8 mouse cellular contexts compared by ENCODE assay signal in genomic region chr2:121441800-121442199, GRCm38 (mm10). TPM values are rescaled to one million over a fixed set of nuclear protein-coding genes. Genes with fewer than 3 reads are reported as not detected.
DNase-seq lines count a peak whose midpoint lies in the region; ATAC-seq and TF ChIP-seq lines count a peak whose summit lies in the region.

No protein-coding gene starts in this region.

- TF ChIP-seq EP300 in CH12.LX (IDR thresholded peaks at IDR 0.05; ENCODE audit: low read length) = peak; percentile 88
- TF ChIP-seq EP300 in heart, postnatal 0 days (IDR thresholded peaks at IDR 0.05; ENCODE audit: low read depth) = no peak

- in situ Hi-C loops in CH12.LX (cut with MboI; ENCODE audit: low pct_ligation_motif_present, low pct_unique_long_range_greater_than_20kb, low sequenced_read_pairs) = no loop called here

- TF ChIP-seq CTCF in CH12.LX (conservative IDR thresholded peaks at IDR 0.05 in 1 of 2, IDR thresholded peaks at IDR 0.05 in 1 of 2; ENCODE audit: low read depth in 2 of 2, low read length in 2 of 2) = no peak
- no peak for TF ChIP-seq CTCF in heart, postnatal 0 days (IDR thresholded peaks at IDR 0.05; ENCODE audit: low read depth)

- no peak overlapping the region for H3K9ac ChIP-seq in CH12.LX (ENCODE audit: insufficient read depth, low read depth)
- H3K9ac ChIP-seq in heart, postnatal 0 days (replicated peaks; ENCODE audit: low read depth, low read length) = 0 out of 2 replicates have a peak overlapping the region, but pooled peaks have one; percentile 10

- H3K4me1 ChIP-seq in heart, embryonic 10.5 days = peaks cover 21% of the 10 kb centered on the region
- peaks cover 6 to 30% of the 10 kb centered on the region in 2 experiments for H3K4me1 ChIP-seq in CH12.LX (ENCODE audit: control insufficient read depth in 1 of 2, insufficient read depth in 2 of 2)
- H3K4me1 ChIP-seq in heart, postnatal 0 days (ENCODE audit: control insufficient read depth, insufficient read depth) = peaks cover 13% of the 10 kb centered on the region
- H3K4me1 ChIP-seq in midbrain, embryonic 10.5 days = peaks cover 18% of the 10 kb centered on the region

- peak overlapping the region; percentile 70 for H3K4me3 ChIP-seq in heart, embryonic 10.5 days
- H3K4me3 ChIP-seq in CH12.LX (replicated peaks in 1 of 3; ENCODE audit: low read depth in 2 of 3, low read length in 2 of 3, poor library complexity in 1 of 3) = peak overlapping the region in 1 of 3 experiments; percentile 25
- H3K4me3 ChIP-seq in heart, postnatal 0 days (ENCODE audit: low read depth, low read length) = peak overlapping the region; percentile 51
- peak overlapping the region; percentile 57 for H3K4me3 ChIP-seq in midbrain, embryonic 10.5 days

- H3K4me2 ChIP-seq in CH12.LX (ENCODE audit: insufficient read depth, low read depth, poor library complexity, severe bottlenecking) = peak overlapping the region; percentile 90
- peak overlapping the region; percentile 88 for H3K4me2 ChIP-seq in heart, postnatal 0 days (ENCODE audit: low read depth, low read length)

- peaks cover 28% of the 10 kb centered on the region for H3K36me3 ChIP-seq in heart, embryonic 10.5 days
- H3K36me3 ChIP-seq in CH12.LX (replicated peaks in 1 of 2; ENCODE audit: control insufficient read depth in 1 of 2, insufficient read depth in 1 of 2, low read length in 1 of 2) = peaks cover 21 to 29% of the 10 kb centered on the region in 2 experiments
- H3K36me3 ChIP-seq in heart, postnatal 0 days (replicated peaks; ENCODE audit: control insufficient read depth, insufficient read depth, low read length) = peaks cover 31% of the 10 kb centered on the region
- H3K36me3 ChIP-seq in midbrain, embryonic 10.5 days = peaks cover 34% of the 10 kb centered on the region

- intact Hi-C loops in left cerebral cortex, postnatal 10 days (cut with DNase I) = no loop called here

- H3K9me3 ChIP-seq in heart, embryonic 10.5 days = no peaks in the 10 kb centered on the region
- H3K9me3 ChIP-seq in CH12.LX (replicated peaks; ENCODE audit: low read length) = no peaks in the 10 kb centered on the region
- H3K9me3 ChIP-seq in heart, postnatal 0 days (replicated peaks; ENCODE audit: control insufficient read depth, low read length) = no peaks in the 10 kb centered on the region
- H3K9me3 ChIP-seq in midbrain, embryonic 10.5 days (replicated peaks) = no peaks in the 10 kb centered on the region

- peaks cover 15% of the 10 kb centered on the region for H3K27me3 ChIP-seq in heart, embryonic 10.5 days (ENCODE audit: insufficient read depth, poor library complexity, severe bottlenecking)
- H3K27me3 ChIP-seq in CH12.LX (replicated peaks) = peaks cover 28% of the 10 kb centered on the region
- H3K27me3 ChIP-seq in heart, postnatal 0 days (ENCODE audit: control insufficient read depth, insufficient read depth, low read length) = no peaks in the 10 kb centered on the region
- peaks cover 45% of the 10 kb centered on the region for H3K27me3 ChIP-seq in midbrain, embryonic 10.5 days (ENCODE audit: low read depth, poor library complexity, severe bottlenecking)

- ATAC-seq in heart, postnatal 0 days (ENCODE audit: insufficient read depth, low read depth) = peak; percentile 24; the same call in 1 of the 2 replicates

- 10% methylated on average over 11 of the region's 11 CpGs for WGBS in heart, embryonic 10.5 days
- WGBS in heart, postnatal 0 days = 16% methylated on average over 11 of the region's 11 CpGs
- WGBS in midbrain, embryonic 10.5 days = 11% methylated on average over 11 of the region's 11 CpGs

- H3K79me2 ChIP-seq in CH12.LX (replicated peaks; ENCODE audit: control insufficient read depth, extremely low read depth, insufficient read depth, poor library complexity, severe bottlenecking) = no peaks in the 10 kb centered on the region

- H3K27ac ChIP-seq in heart, embryonic 10.5 days = peak overlapping the region; percentile 38
- no peak overlapping the region for H3K27ac ChIP-seq in CH12.LX (ENCODE audit: insufficient read depth, low read depth)
- no peak overlapping the region for H3K27ac ChIP-seq in heart, postnatal 0 days (ENCODE audit: low read depth)
- no peak overlapping the region for H3K27ac ChIP-seq in midbrain, embryonic 10.5 days (replicated peaks)

- peak; percentile 57 for DNase-seq in heart, embryonic 10.5 days (ENCODE audit: low spot score)
- no peak for DNase-seq in heart, postnatal 4 days
- peak; percentile 95 for DNase-seq in CH12.LX (ENCODE audit: extremely low read depth)
- DNase-seq in heart, postnatal 0 days (ENCODE audit: low spot score) = no peak
- no peak for DNase-seq in midbrain, embryonic 10.5 days (ENCODE audit: low spot score)
- DNase-seq in right cerebral cortex, adult 18-20 months = no peak
- DNase-seq in left cerebral cortex, postnatal 10 days (ENCODE audit: extremely low spot score in 1 of 2, low spot score in 2 of 2) = no peak
- DNase-seq in adrenal gland, postnatal 4 days (ENCODE audit: low spot score in 2 of 2) = no peak

- dilution Hi-C loops in CH12.LX (cut with MboI; ENCODE audit: extremely low pct_ligation_motif_present, extremely low pct_unique_long_range_greater_than_20kb, low sequenced_read_pairs) = no loop called here

- TF ChIP-seq RAD21 in CH12.LX (IDR thresholded peaks at IDR 0.05; ENCODE audit: low read depth, low read length) = no peak

- 0 out of 2 replicates have a peak, but pooled peaks have one; percentile 32 for TF ChIP-seq POLR2A in CH12.LX (IDR thresholded peaks at IDR 0.05; ENCODE audit: low read depth, low read length)

TF ChIP-seq in CH12.LX, 34 proteins besides CTCF, POLR2A, EP300 and RAD21 (continues in another document):
- peak; percentile 90 for TF ChIP-seq IRF4 (IDR thresholded peaks at IDR 0.05; ENCODE audit: low read depth, low read length)
- TF ChIP-seq ZMIZ1 (IDR thresholded peaks at IDR 0.05; ENCODE audit: low read depth, low read length) = no peak

RNA-seq across cellular contexts. Expression of gene Ell3, which starts 2.3 kb away (rescaled TPM):
- polyA plus RNA-seq in heart, embryonic 10.5 days (2016; fragmentation: Nextera tagmentation; extraction: Ambion mirVana) = 2.0 and 3.5 TPM in 2 replicates
- under 1 TPM in 1 of 2 experiments, not detected in 1; 0.31 TPM for total RNA-seq in heart, postnatal 4 days (2021)
- 0.38 and 1.4 TPM in 2 replicates for total RNA-seq in CH12.LX (2012; rRNA removed)
- total RNA-seq in CH12.LX (2014; rRNA removed) = 2.1 and 2.3 TPM in 2 replicates
- 1.0 and 1.5 TPM in 2 replicates for polyA plus RNA-seq in CH12.LX (2012; ENCODE audit: insufficient read length, low read depth)
- total RNA-seq in heart, postnatal 0 days (2014; rRNA removed; ENCODE audit: low replicate concordance) = not detected in 2 replicates
- 0.36 and 0.55 TPM in 2 replicates for polyA plus RNA-seq in heart, postnatal 0 days (2015; fragmentation: Nextera tagmentation; extraction: Ambion mirVana)
- polyA plus RNA-seq in midbrain, embryonic 10.5 days (2016; fragmentation: Nextera tagmentation; extraction: Ambion mirVana) = 2.2 and 2.5 TPM in 2 replicates
- total RNA-seq in left cerebral cortex, postnatal 10 days (2021) = not detected
- 1 to 10 TPM; 1.3 to 2.0 TPM for total RNA-seq in adrenal gland, postnatal 4 days (2021)

RNA-seq across cellular contexts. Expression of gene Serf2, which starts 7.2 kb away (rescaled TPM):
- 503 and 534 TPM in 2 replicates for polyA plus RNA-seq in heart, embryonic 10.5 days (2016; fragmentation: Nextera tagmentation; extraction: Ambion mirVana)
- total RNA-seq in heart, postnatal 4 days (2021) = 100 to 1,000 TPM; 350 to 387 TPM
- total RNA-seq in CH12.LX (2012; rRNA removed) (164 and 189 TPM in 2 replicates), CH12.LX (2014; rRNA removed) (116 TPM in 2 replicates)
- polyA plus RNA-seq in CH12.LX (2012; ENCODE audit: insufficient read length, low read depth) = 222 and 255 TPM in 2 replicates
- total RNA-seq in heart, postnatal 0 days (2014; rRNA removed; ENCODE audit: low replicate concordance) = 1,358 and 1,465 TPM in 2 replicates
- polyA plus RNA-seq in heart, postnatal 0 days (2015; fragmentation: Nextera tagmentation; extraction: Ambion mirVana) = 616 and 625 TPM in 2 replicates
- polyA plus RNA-seq in midbrain, embryonic 10.5 days (2016; fragmentation: Nextera tagmentation; extraction: Ambion mirVana) = 488 and 493 TPM in 2 replicates
- 100 to 1,000 TPM; 129 to 153 TPM for total RNA-seq in left cerebral cortex, postnatal 10 days (2021)
- total RNA-seq in adrenal gland, postnatal 4 days (2021) = 100 to 1,000 TPM; 285 to 301 TPM

RNA-seq across cellular contexts. Expression of gene Hypk, which starts 11.3 kb away (rescaled TPM):
- polyA plus RNA-seq in heart, embryonic 10.5 days (2016; fragmentation: Nextera tagmentation; extraction: Ambion mirVana) = 139 and 162 TPM in 2 replicates
- total RNA-seq in heart, postnatal 4 days (2021) = 10 to 100 TPM; 23.4 to 26.1 TPM
- total RNA-seq in CH12.LX (2012; rRNA removed) (15.4 and 23.2 TPM in 2 replicates), CH12.LX (2014; rRNA removed) (11.7 and 13.3 TPM in 2 replicates)
- 119 and 174 TPM in 2 replicates for polyA plus RNA-seq in CH12.LX (2012; ENCODE audit: insufficient read length, low read depth)
- 1.6 and 4.1 TPM in 2 replicates for total RNA-seq in heart, postnatal 0 days (2014; rRNA removed; ENCODE audit: low replicate concordance)
- polyA plus RNA-seq in heart, postnatal 0 days (2015; fragmentation: Nextera tagmentation; extraction: Ambion mirVana) = 105 and 111 TPM in 2 replicates
- 125 and 129 TPM in 2 replicates for polyA plus RNA-seq in midbrain, embryonic 10.5 days (2016; fragmentation: Nextera tagmentation; extraction: Ambion mirVana)
- total RNA-seq in left cerebral cortex, postnatal 10 days (2021) = 10 to 100 TPM; 23.7 to 25.8 TPM
- 10 to 100 TPM; 35.6 to 40.2 TPM for total RNA-seq in adrenal gland, postnatal 4 days (2021)

RNA-seq across cellular contexts. Expression of gene Serinc4, which starts 14.8 kb away (rescaled TPM):
- 0.09 and 0.20 TPM in 2 replicates for polyA plus RNA-seq in heart, embryonic 10.5 days (2016; fragmentation: Nextera tagmentation; extraction: Ambion mirVana)
- total RNA-seq in heart, postnatal 4 days (2021) = under 1 TPM; 0.16 to 0.19 TPM
- total RNA-seq in CH12.LX (2012; rRNA removed) (0.89 and 1.0 TPM in 2 replicates), CH12.LX (2014; rRNA removed) (0.17 TPM in 1 of 2 replicates, not detected in the other)
- polyA plus RNA-seq in CH12.LX (2012; ENCODE audit: insufficient read length, low read depth) = 0.29 and 1.2 TPM in 2 replicates
- 0.39 TPM in 1 of 2 replicates, not detected in the other for total RNA-seq in heart, postnatal 0 days (2014; rRNA removed; ENCODE audit: low replicate concordance)
- 0.04 and 0.12 TPM in 2 replicates for polyA plus RNA-seq in heart, postnatal 0 days (2015; fragmentation: Nextera tagmentation; extraction: Ambion mirVana)
- polyA plus RNA-seq in midbrain, embryonic 10.5 days (2016; fragmentation: Nextera tagmentation; extraction: Ambion mirVana) = 0.28 and 0.88 TPM in 2 replicates
- 1 to 10 TPM; 1.2 to 1.3 TPM for total RNA-seq in left cerebral cortex, postnatal 10 days (2021)
- total RNA-seq in adrenal gland, postnatal 4 days (2021) = 1 to 10 TPM in 1 of 2 experiments, under 1 TPM in 1; 0.54 to 1.0 TPM

RNA-seq across cellular contexts. Expression of gene Catsper2, which starts 28.2 kb away (rescaled TPM):
- 2.8 and 3.1 TPM in 2 replicates for polyA plus RNA-seq in heart, embryonic 10.5 days (2016; fragmentation: Nextera tagmentation; extraction: Ambion mirVana)
- total RNA-seq in heart, postnatal 4 days (2021) = 1 to 10 TPM; 3.3 to 3.7 TPM
- total RNA-seq in CH12.LX (2012; rRNA removed) = 0.89 and 1.5 TPM in 2 replicates
- total RNA-seq in CH12.LX (2014; rRNA removed) = 1.2 and 2.2 TPM in 2 replicates
- polyA plus RNA-seq in CH12.LX (2012; ENCODE audit: insufficient read length, low read depth) = 1.8 TPM in 2 replicates
- 1.3 and 3.7 TPM in 2 replicates for total RNA-seq in heart, postnatal 0 days (2014; rRNA removed; ENCODE audit: low replicate concordance)
- 4.5 and 5.2 TPM in 2 replicates for polyA plus RNA-seq in heart, postnatal 0 days (2015; fragmentation: Nextera tagmentation; extraction: Ambion mirVana)
- polyA plus RNA-seq in midbrain, embryonic 10.5 days (2016; fragmentation: Nextera tagmentation; extraction: Ambion mirVana) = 2.7 and 4.1 TPM in 2 replicates
- total RNA-seq in left cerebral cortex, postnatal 10 days (2021) = 1 to 10 TPM; 4.5 to 4.8 TPM
- total RNA-seq in adrenal gland, postnatal 4 days (2021) = 1 to 10 TPM; 3.9 to 5.3 TPM

Comparison
In these comparisons a context has a peak if more than half of its experiments do, and no peak if none do; other contexts are left out.
1. DNase-seq: peak in heart, embryonic 10.5 days (single experiment) and CH12.LX (single experiment); none in heart, postnatal 4 days (single experiment), heart, postnatal 0 days (single experiment), midbrain, embryonic 10.5 days (single experiment), right cerebral cortex, adult 18-20 months (single experiment), left cerebral cortex, postnatal 10 days (0 of 2) and adrenal gland, postnatal 4 days (0 of 2).